Mouse (Mus musculus): ENCODE results near the gene Cbl. TPM values are rescaled to one million over a fixed set of nuclear protein-coding genes. Genes with fewer than 3 reads are reported as not detected.

Cbl gene
- polyA plus RNA-seq, 1 experiment from 2014 or later = 18.2 TPM

DNA sequence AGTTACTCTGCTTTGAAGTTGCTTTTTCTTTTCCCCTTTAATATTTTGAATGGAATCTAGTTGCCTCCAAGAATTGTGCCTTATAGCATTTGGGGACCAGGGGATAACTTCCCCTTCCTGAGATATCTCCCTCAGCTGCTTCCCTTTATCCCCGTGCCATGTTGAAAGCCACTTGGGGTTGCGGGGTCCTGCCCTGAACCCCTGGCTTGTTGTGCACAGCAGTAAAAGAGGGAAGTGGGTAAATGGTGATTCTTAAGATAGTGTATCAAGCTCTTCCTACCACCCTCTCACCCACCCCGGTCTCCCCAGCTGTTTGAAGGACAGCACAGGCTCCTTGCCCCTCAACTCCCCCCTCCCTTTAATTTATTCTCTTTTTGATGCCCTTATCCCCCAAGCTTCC lies 139.1 kb downstream of the Cbl start:
- Histone ChIP-seq H3K27me3 (replicated peaks) (no peaks in the 10 kb centered on the region), H3K9ac (replicated peaks) (no peak overlapping the region), H3K27ac (replicated peaks) (no peak overlapping the region; the same call in 1 of the 2 replicates), H3K9me3 (replicated peaks) (no peaks in the 10 kb centered on the region), H3K36me3 (peaks cover 10% of the 10 kb centered on the region; the same call in 1 of the 2 replicates), H3K4me3 (replicated peaks) (no peak overlapping the region), H3K4me2 (no peak overlapping the region), H3K4me1 (peaks cover 12% of the 10 kb centered on the region)
- no peak for ATAC-seq (ENCODE audit: low FRiP score)
- 92% methylated on average over 3 of the region's 3 CpGs for WGBS

DNA sequence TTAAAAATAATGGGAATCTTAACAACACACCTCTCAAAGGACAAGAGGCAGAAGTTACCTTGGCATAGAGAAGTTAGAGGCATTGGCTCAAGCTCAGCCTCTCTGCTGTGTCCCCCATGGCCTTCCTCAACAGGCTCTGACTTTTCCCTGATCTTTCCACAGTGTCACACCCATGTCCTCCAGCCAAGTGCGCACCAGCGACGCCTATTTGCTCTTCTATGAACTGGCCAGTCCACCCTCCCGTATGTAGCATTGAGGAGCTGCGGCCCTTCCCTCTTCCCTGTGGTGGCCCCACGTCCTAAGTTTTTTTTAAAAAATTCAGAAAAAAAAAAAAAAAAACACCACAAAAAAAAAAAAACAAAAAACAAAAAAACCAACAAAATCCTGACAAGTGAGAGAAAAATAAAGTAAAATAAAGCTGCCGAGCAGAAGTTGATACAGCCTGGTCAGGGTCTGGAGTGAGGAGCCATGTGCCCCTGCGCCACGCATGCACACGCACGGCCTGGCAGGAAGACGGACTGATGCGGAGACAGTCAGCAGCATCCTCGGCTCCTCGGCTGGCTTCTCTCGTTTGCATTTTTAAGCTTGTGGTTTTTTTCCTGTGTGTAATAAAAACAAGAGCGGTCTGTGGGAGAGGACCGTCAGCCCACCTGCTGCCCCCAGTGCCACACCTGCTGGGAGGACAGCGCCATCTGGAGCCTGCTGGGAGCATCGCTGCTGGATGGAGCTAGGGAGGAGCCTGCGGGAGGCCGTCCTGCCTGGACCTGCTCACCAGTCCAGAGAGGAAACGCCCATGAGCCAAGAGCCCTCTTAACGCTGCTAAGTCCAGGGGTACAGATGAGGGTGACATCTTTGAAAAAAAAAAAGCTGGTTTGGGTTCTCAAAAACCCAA lies 140.0 kb downstream of the Cbl start:
- peak overlapping the region; percentile 31 for H3K4me3 ChIP-seq (replicated peaks)
- WGBS = 26% methylated on average over 24 of the region's 24 CpGs
- H3K9ac ChIP-seq (replicated peaks) = peak overlapping the region; percentile 40; the same call in 1 of the 2 replicates
- H3K36me3 ChIP-seq = peaks cover 10% of the 10 kb centered on the region; the same call in 1 of the 2 replicates
- peak overlapping the region; percentile 58 for H3K4me2 ChIP-seq
- no peaks in the 10 kb centered on the region for H3K27me3 ChIP-seq (replicated peaks)
- H3K27ac ChIP-seq (replicated peaks) = no peak overlapping the region
- peaks cover 12% of the 10 kb centered on the region for H3K4me1 ChIP-seq
- H3K9me3 ChIP-seq (replicated peaks) = no peaks in the 10 kb centered on the region
- ATAC-seq (ENCODE audit: low FRiP score) = peak; percentile 39; the same call in 1 of the 2 replicates

Other genes starting within 250 kb of the Cbl start
- 13.0 and 26.6 TPM in 2 replicates for gene Thy1, start 190.7 kb downstream of the Cbl start, polyA plus RNA-seq (2015; fragmentation: Nextera tagmentation; extraction: Ambion mirVana)
- gene Usp2, start 167.0 kb downstream of the Cbl start, polyA plus RNA-seq (2015; fragmentation: Nextera tagmentation; extraction: Ambion mirVana) = 13.1 and 13.3 TPM in 2 replicates
- gene Mfrp, start 132.3 kb downstream of the Cbl start, polyA plus RNA-seq (2015; fragmentation: Nextera tagmentation; extraction: Ambion mirVana) = 0.08 and 0.28 TPM in 2 replicates
- 5.8 and 9.3 TPM in 2 replicates for gene C1qtnf5, start 126.8 kb downstream of the Cbl start, polyA plus RNA-seq (2015; fragmentation: Nextera tagmentation; extraction: Ambion mirVana)
- gene Gm49380, start 120.5 kb downstream of the Cbl start, polyA plus RNA-seq (2015; fragmentation: Nextera tagmentation; extraction: Ambion mirVana) = 0.15 and 0.58 TPM in 2 replicates
- gene Rnf26, start 120.5 kb downstream of the Cbl start, polyA plus RNA-seq (2015; fragmentation: Nextera tagmentation; extraction: Ambion mirVana) = 33.7 and 42.5 TPM in 2 replicates
- 17.3 and 22.6 TPM in 2 replicates for gene Mcam, start 99.6 kb downstream of the Cbl start, polyA plus RNA-seq (2015; fragmentation: Nextera tagmentation; extraction: Ambion mirVana)
- gene Ccdc153, start 6.6 kb upstream of the Cbl start, polyA plus RNA-seq (2015; fragmentation: Nextera tagmentation; extraction: Ambion mirVana) = not detected in 2 replicates
- gene Pdzd3, start 17.4 kb upstream of the Cbl start, polyA plus RNA-seq (2015; fragmentation: Nextera tagmentation; extraction: Ambion mirVana) = 0.61 and 0.65 TPM in 2 replicates
- gene Nlrx1, start 34.5 kb upstream of the Cbl start, polyA plus RNA-seq (2015; fragmentation: Nextera tagmentation; extraction: Ambion mirVana) = 4.5 and 5.3 TPM in 2 replicates
- 26.8 and 30.3 TPM in 2 replicates for gene Abcg4, start 54.6 kb upstream of the Cbl start, polyA plus RNA-seq (2015; fragmentation: Nextera tagmentation; extraction: Ambion mirVana)
- 28.0 and 28.2 TPM in 2 replicates for gene Hinfp, start 71.6 kb upstream of the Cbl start, polyA plus RNA-seq (2015; fragmentation: Nextera tagmentation; extraction: Ambion mirVana)
- gene C2cd2l, start 86.2 kb upstream of the Cbl start, polyA plus RNA-seq (2015; fragmentation: Nextera tagmentation; extraction: Ambion mirVana) = 21.7 and 24.3 TPM in 2 replicates
- 30.5 and 34.0 TPM in 2 replicates for gene Dpagt1, start 92.0 kb upstream of the Cbl start, polyA plus RNA-seq (2015; fragmentation: Nextera tagmentation; extraction: Ambion mirVana)
- 108 and 149 TPM in 2 replicates for gene H2afx, start 100.6 kb upstream of the Cbl start, polyA plus RNA-seq (2015; fragmentation: Nextera tagmentation; extraction: Ambion mirVana)
- 58.3 and 62.5 TPM in 2 replicates for gene Hmbs, start 110.2 kb upstream of the Cbl start, polyA plus RNA-seq (2015; fragmentation: Nextera tagmentation; extraction: Ambion mirVana)
- 37.4 and 40.8 TPM in 2 replicates for gene Vps11, start 127.6 kb upstream of the Cbl start, polyA plus RNA-seq (2015; fragmentation: Nextera tagmentation; extraction: Ambion mirVana)
- 26.5 and 30.8 TPM in 2 replicates for gene Hyou1, start 145.4 kb upstream of the Cbl start, polyA plus RNA-seq (2015; fragmentation: Nextera tagmentation; extraction: Ambion mirVana)
- 61.3 and 69.8 TPM in 2 replicates for gene Slc37a4, start 162.8 kb upstream of the Cbl start, polyA plus RNA-seq (2015; fragmentation: Nextera tagmentation; extraction: Ambion mirVana)
- 1,003 and 1,094 TPM in 2 replicates for gene Rps25, start 173.1 kb upstream of the Cbl start, polyA plus RNA-seq (2015; fragmentation: Nextera tagmentation; extraction: Ambion mirVana)
- 261 and 302 TPM in 2 replicates for gene Trappc4, start 173.6 kb upstream of the Cbl start, polyA plus RNA-seq (2015; fragmentation: Nextera tagmentation; extraction: Ambion mirVana)
- 32.4 and 36.4 TPM in 2 replicates for gene Ccdc84, start 184.5 kb upstream of the Cbl start, polyA plus RNA-seq (2015; fragmentation: Nextera tagmentation; extraction: Ambion mirVana)
- gene Foxr1, start 207.1 kb upstream of the Cbl start, polyA plus RNA-seq (2015; fragmentation: Nextera tagmentation; extraction: Ambion mirVana) = 0.09 TPM in 1 of 2 replicates, not detected in the other
- gene Upk2, start 220.9 kb upstream of the Cbl start, polyA plus RNA-seq (2015; fragmentation: Nextera tagmentation; extraction: Ambion mirVana) = 0.73 TPM in 1 of 2 replicates, not detected in the other
- 9.7 and 11.5 TPM in 2 replicates for gene Bcl9l, start 248.8 kb upstream of the Cbl start, polyA plus RNA-seq (2015; fragmentation: Nextera tagmentation; extraction: Ambion mirVana)